Mouse (Mus musculus): ENCODE results near the gene Slc25a25. TPM values are rescaled to one million over a fixed set of nuclear protein-coding genes. Genes with fewer than 3 reads are reported as not detected.

Slc25a25 gene
- polyA plus RNA-seq (2012; fragmentation: generic; extraction: Trizol) = 9.5 TPM

GRCm38 (mm10) chr2:32450881-32451844 is at the start of gene Slc25a25:
Gene Slc25a25 (minus strand): TSS chr2:32451445.
- TF ChIP-seq MAX (IDR thresholded peaks at IDR 0.05; ENCODE audit: low read depth) (no peak), POLR2A (IDR thresholded peaks at IDR 0.05; ENCODE audit: insufficient read length, low read depth) (peak; percentile 80), TCF12 (IDR thresholded peaks at IDR 0.05; ENCODE audit: insufficient read depth, poor library complexity, severe bottlenecking) (no peak), MYOG (IDR thresholded peaks at IDR 0.05; ENCODE audit: control insufficient read depth in 1 of 3, insufficient read depth in 1 of 3, insufficient read length in 2 of 3, low read depth in 2 of 3) (no peak), SRF (IDR thresholded peaks at IDR 0.05; ENCODE audit: control insufficient read depth, insufficient read length, low read depth) (peak; percentile 35), REST (IDR thresholded peaks at IDR 0.05; ENCODE audit: insufficient read depth, insufficient read length) (no peak), MYOD1 (IDR thresholded peaks at IDR 0.05; ENCODE audit: control insufficient read depth in 1 of 3, insufficient read length in 2 of 3, low read depth in 2 of 3) (peak in 1 of 3 experiments; percentile 5), POLR2AphosphoS2 (IDR thresholded peaks at IDR 0.05; ENCODE audit: insufficient read length, low read depth) (peak; percentile 70), CEBPB (IDR thresholded peaks at IDR 0.05; ENCODE audit: insufficient read depth, poor library complexity, severe bottlenecking) (no peak), USF1 (IDR thresholded peaks at IDR 0.05; ENCODE audit: low read depth) (no peak), E2F4 (IDR thresholded peaks at IDR 0.05; ENCODE audit: insufficient read depth) (peak; percentile 15)
- peak within 1 kb of the TSS; percentile 97 for H3K4me2 ChIP-seq (ENCODE audit: low read depth)
- H3K79me2 ChIP-seq (ENCODE audit: control insufficient read depth, insufficient read depth) = peaks cover 37% of the 10 kb centered on the region
- H3ac ChIP-seq (ENCODE audit: control insufficient read depth, insufficient read length) = peak within 1 kb of the TSS; percentile 89
- peak within 1 kb of the TSS; percentile 52 for H3K4me3 ChIP-seq
- H3K36me3 ChIP-seq (ENCODE audit: control insufficient read depth, insufficient read depth) = no peaks in the 10 kb centered on the region
- no peaks in the 10 kb centered on the region for H3K27me3 ChIP-seq (ENCODE audit: control insufficient read depth, insufficient read depth, insufficient read length)

GRCm38 (mm10) chr2:32500461-32500860 is 49.2 kb upstream of the Slc25a25 start:
- Histone ChIP-seq H3K27me3 (ENCODE audit: control insufficient read depth, insufficient read depth, insufficient read length) (no peaks in the 10 kb centered on the region), H3K79me2 (ENCODE audit: control insufficient read depth, insufficient read depth) (no peaks in the 10 kb centered on the region), H3K4me2 (ENCODE audit: low read depth) (no peak overlapping the region), H3K4me3 (no peak overlapping the region), H3K36me3 (ENCODE audit: control insufficient read depth, insufficient read depth) (no peaks in the 10 kb centered on the region), H3ac (ENCODE audit: control insufficient read depth, insufficient read length) (no peak overlapping the region)
- TF ChIP-seq E2F4 (IDR thresholded peaks at IDR 0.05; ENCODE audit: insufficient read depth) = no peak
- TF ChIP-seq USF1 (IDR thresholded peaks at IDR 0.05; ENCODE audit: low read depth) = no peak
- no peak for TF ChIP-seq POLR2AphosphoS2 (IDR thresholded peaks at IDR 0.05; ENCODE audit: insufficient read length, low read depth)
- TF ChIP-seq REST (IDR thresholded peaks at IDR 0.05; ENCODE audit: insufficient read depth, insufficient read length) = no peak
- no peak for TF ChIP-seq POLR2A (IDR thresholded peaks at IDR 0.05; ENCODE audit: insufficient read length, low read depth)

- Histone ChIP-seq H3K4me3 (no peak overlapping the region), H3K4me2 (ENCODE audit: low read depth) (no peak overlapping the region), H3ac (ENCODE audit: control insufficient read depth, insufficient read length) (no peak overlapping the region), H3K79me2 (ENCODE audit: control insufficient read depth, insufficient read depth) (no peaks in the 10 kb centered on the region), H3K27me3 (ENCODE audit: control insufficient read depth, insufficient read depth, insufficient read length) (no peaks in the 10 kb centered on the region), H3K36me3 (ENCODE audit: control insufficient read depth, insufficient read depth) (no peaks in the 10 kb centered on the region)
- no peak for TF ChIP-seq E2F4 (IDR thresholded peaks at IDR 0.05; ENCODE audit: insufficient read depth)
These were observed 48.1 kb upstream of the Slc25a25 start for GRCm38 (mm10) chr2:32499365-32499764.

GRCm38 (mm10) chr2:32496190-32496589 is 44.9 kb upstream of the Slc25a25 start:
- Histone ChIP-seq H3K4me3 (no peak overlapping the region), H3K36me3 (ENCODE audit: control insufficient read depth, insufficient read depth) (no peaks in the 10 kb centered on the region), H3K27me3 (ENCODE audit: control insufficient read depth, insufficient read depth, insufficient read length) (no peaks in the 10 kb centered on the region), H3K79me2 (ENCODE audit: control insufficient read depth, insufficient read depth) (no peaks in the 10 kb centered on the region), H3K4me2 (ENCODE audit: low read depth) (no peak overlapping the region), H3ac (ENCODE audit: control insufficient read depth, insufficient read length) (no peak overlapping the region)
- TF ChIP-seq MYOG (IDR thresholded peaks at IDR 0.05; ENCODE audit: control insufficient read depth in 1 of 3, insufficient read depth in 1 of 3, insufficient read length in 2 of 3, low read depth in 2 of 3) = no peak
- no peak for TF ChIP-seq TCF12 (IDR thresholded peaks at IDR 0.05; ENCODE audit: insufficient read depth, poor library complexity, severe bottlenecking)
- no peak for TF ChIP-seq MAX (IDR thresholded peaks at IDR 0.05; ENCODE audit: low read depth)
- no peak for TF ChIP-seq TCF3 (IDR thresholded peaks at IDR 0.05; ENCODE audit: insufficient read length, low read depth)
- TF ChIP-seq E2F4 (IDR thresholded peaks at IDR 0.05; ENCODE audit: insufficient read depth) = no peak

- H3ac ChIP-seq (ENCODE audit: control insufficient read depth, insufficient read length) = no peak overlapping the region
- H3K4me3 ChIP-seq = no peak overlapping the region
- H3K4me2 ChIP-seq (ENCODE audit: low read depth) = no peak overlapping the region
- no peaks in the 10 kb centered on the region for H3K27me3 ChIP-seq (ENCODE audit: control insufficient read depth, insufficient read depth, insufficient read length)
- H3K79me2 ChIP-seq (ENCODE audit: control insufficient read depth, insufficient read depth) = no peaks in the 10 kb centered on the region
- no peak for TF ChIP-seq POLR2A (IDR thresholded peaks at IDR 0.05; ENCODE audit: insufficient read length, low read depth)
- no peak for TF ChIP-seq REST (IDR thresholded peaks at IDR 0.05; ENCODE audit: insufficient read depth, insufficient read length)
- no peak for TF ChIP-seq CEBPB (IDR thresholded peaks at IDR 0.05; ENCODE audit: insufficient read depth, poor library complexity, severe bottlenecking)
- no peak for TF ChIP-seq MYOD1 (IDR thresholded peaks at IDR 0.05; ENCODE audit: control insufficient read depth in 1 of 3, insufficient read length in 2 of 3, low read depth in 2 of 3)
- TF ChIP-seq SRF (IDR thresholded peaks at IDR 0.05; ENCODE audit: control insufficient read depth, insufficient read length, low read depth) = no peak
- no peaks in the 10 kb centered on the region for H3K36me3 ChIP-seq (ENCODE audit: control insufficient read depth, insufficient read depth)
These were observed 44.0 kb upstream of the Slc25a25 start for GRCm38 (mm10) chr2:32495185-32495726.

Data from myocyte (in vitro differentiated cells).